Comparison of ENCODE assay signal across 8 mouse cellular contexts in the genomic region with DNA sequence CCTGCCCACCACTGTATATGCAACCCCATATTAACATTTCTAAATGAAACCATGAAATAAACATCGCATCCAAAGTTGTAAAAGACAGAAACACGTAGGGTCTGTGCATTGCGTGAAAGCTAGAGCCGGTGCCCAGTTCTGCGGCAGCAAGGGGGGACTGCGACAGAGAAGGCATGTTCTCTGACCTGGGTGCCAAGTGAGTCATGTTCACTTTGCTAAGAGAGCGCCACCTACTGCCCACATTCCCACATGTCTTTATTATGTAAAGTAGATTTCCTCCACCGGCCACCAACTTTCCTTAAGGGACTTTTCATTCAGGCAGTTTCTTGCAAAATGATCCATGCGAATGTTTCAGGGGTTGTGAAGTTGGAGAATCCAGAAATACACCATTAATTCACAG. TPM values are rescaled to one million over a fixed set of nuclear protein-coding genes. Genes with fewer than 3 reads are reported as not detected.
A peak's percentile ranks its signal among the peaks of the same experiment; 100 is the strongest.
DNase-seq lines count a peak whose midpoint lies in the region; ATAC-seq lines count a peak whose summit lies in the region.

No protein-coding gene starts in this region.

- H3K27me3 ChIP-seq in kidney, embryonic 16.5 days (ENCODE audit: insufficient read depth, low read length), result no peaks in the 10 kb centered on the region
- H3K27me3 ChIP-seq in liver, embryonic 11.5 days (replicated peaks; ENCODE audit: control insufficient read depth, insufficient read depth, low read length), result no peaks in the 10 kb centered on the region

- ATAC-seq in granulocyte monocyte progenitor cell, adult 5-6 weeks (replicated peaks; ENCODE audit: poor library complexity, severe bottlenecking), result peak; percentile 85
- 0 out of 2 replicates have a peak, but pooled peaks have one; percentile 20 for ATAC-seq in kidney, embryonic 16.5 days (ENCODE audit: low FRiP score, low TSS enrichment)
- no peak; the same call in 1 of the 2 replicates for ATAC-seq in liver, embryonic 11.5 days (replicated peaks; ENCODE audit: low FRiP score)

- H3K9me3 ChIP-seq in kidney, embryonic 16.5 days (ENCODE audit: low read length), result no peaks in the 10 kb centered on the region
- no peaks in the 10 kb centered on the region for H3K9me3 ChIP-seq in liver, embryonic 11.5 days (ENCODE audit: control insufficient read depth, low read length)

- H3K4me2 ChIP-seq in kidney, embryonic 16.5 days (replicated peaks; ENCODE audit: low read depth, low read length), result no peak overlapping the region
- H3K4me2 ChIP-seq in liver, embryonic 11.5 days, result no peak overlapping the region

- no peak overlapping the region for H3K4me3 ChIP-seq in kidney, embryonic 16.5 days (ENCODE audit: low read length)
- H3K4me3 ChIP-seq in liver, embryonic 11.5 days (ENCODE audit: low read depth, low read length), result no peak overlapping the region

- DNase-seq in 3T3-L1 (ENCODE audit: low read depth, low spot score), result peak; percentile 84
- DNase-seq in adrenal gland, adult 8-10 months, result peak; percentile 29
- peak; percentile 65 for DNase-seq in embryo, embryonic 9.5 days (ENCODE audit: extremely low spot score)
- peak; percentile 50 for DNase-seq in liver, embryonic 11.5 days (ENCODE audit: low spot score)
- peak; percentile 26 for DNase-seq in ovary, adult 18-20 months (ENCODE audit: low spot score)
- peak; percentile 65 for DNase-seq in thymus, postnatal 0 days (ENCODE audit: low spot score)

- peak overlapping the region; percentile 39; the same call in 1 of the 2 replicates for H3K9ac ChIP-seq in kidney, embryonic 16.5 days (replicated peaks; ENCODE audit: low read length)
- no peak overlapping the region for H3K9ac ChIP-seq in liver, embryonic 11.5 days (ENCODE audit: low read depth, low read length)

- no peaks in the 10 kb centered on the region for H3K36me3 ChIP-seq in kidney, embryonic 16.5 days (ENCODE audit: insufficient read depth, low read length)
- no peaks in the 10 kb centered on the region; the same call in 1 of the 2 replicates for H3K36me3 ChIP-seq in liver, embryonic 11.5 days (ENCODE audit: control insufficient read depth, insufficient read depth, low read length)

- H3K27ac ChIP-seq in kidney, embryonic 16.5 days (ENCODE audit: low read length), result no peak overlapping the region; the same call in 1 of the 2 replicates
- H3K27ac ChIP-seq in liver, embryonic 11.5 days (ENCODE audit: low read depth, low read length), result no peak overlapping the region

- H3K4me1 ChIP-seq in kidney, embryonic 16.5 days (ENCODE audit: insufficient read depth, low read length), result peaks cover 23% of the 10 kb centered on the region
- no peaks in the 10 kb centered on the region for H3K4me1 ChIP-seq in liver, embryonic 11.5 days (replicated peaks; ENCODE audit: control insufficient read depth, insufficient read depth, low read length)

- WGBS in kidney, embryonic 16.5 days, result 11% methylated on average over 9 of the region's 9 CpGs
- 24% methylated on average over 9 of the region's 9 CpGs for WGBS in liver, embryonic 11.5 days

RNA-seq across cellular contexts. Expression of a gene that starts 44.0 kb away (rescaled TPM):
- total RNA-seq in adrenal gland, adult 8-10 months (2022), result not detected
- not detected in 2 replicates for total RNA-seq in granulocyte monocyte progenitor cell, adult 5-6 weeks (2014; fragmentation: Nextera tagmentation)
- not detected in 2 replicates for total RNA-seq in granulocyte monocyte progenitor cell, adult 5-6 weeks (2017)
- polyA plus RNA-seq in kidney, embryonic 16.5 days (2015; fragmentation: Nextera tagmentation; extraction: Ambion mirVana), result 63.4 and 71.3 TPM in 2 replicates
- polyA plus RNA-seq in liver, embryonic 11.5 days (2014; fragmentation: Nextera tagmentation; extraction: Ambion mirVana), result not detected in 2 replicates
- 0.66 and 0.69 TPM in 2 replicates for polyA plus RNA-seq in thymus, postnatal 0 days (2015; fragmentation: Nextera tagmentation; extraction: Ambion mirVana)

Comparison
In these comparisons a context has a peak if more than half of its experiments do, and no peak if none do; other contexts are left out.
1. DNase-seq: peak in every context shown above with its lines; median percentile 84 in 3T3-L1; 65 in embryo, embryonic 9.5 days; 65 in thymus, postnatal 0 days; 50 in liver, embryonic 11.5 days; 29 in adrenal gland, adult 8-10 months; 26 in ovary, adult 18-20 months.
2. RNA of a gene that starts 44.0 kb away (polyA plus RNA-seq): 63.4 to 71.3 TPM in kidney, embryonic 16.5 days; 0.66 to 0.69 TPM in thymus, postnatal 0 days and not detected in liver, embryonic 11.5 days; every median in the first group is over 10 times any median in the second.